Mouse (Mus musculus) small intestine, adult 2 months (tissue): ENCODE measurements around the gene Lsm11.

Experiments used
- CTCF ChIP-seq: fragments of 200-500 bp; IDR thresholded peaks from 2 replicates; pipeline ENCODE4 v1.5.1; 2012; ENCODE audit warnings: low read depth, mild to moderate bottlenecking, control low read depth, inconsistent platforms, low read length, moderate library complexity, mixed read lengths; ENCODE audit not compliant: insufficient replicate concordance, insufficient read length; ENCODE audit errors: extremely low read depth
- POLR2A ChIP-seq: fragments of 200-500 bp; IDR thresholded peaks from 2 replicates; pipeline ENCODE4 v1.6.1; 2012; ENCODE audit warnings: low read depth, mild to moderate bottlenecking, control low read depth, inconsistent platforms, low read length, moderate library complexity

DNA sequence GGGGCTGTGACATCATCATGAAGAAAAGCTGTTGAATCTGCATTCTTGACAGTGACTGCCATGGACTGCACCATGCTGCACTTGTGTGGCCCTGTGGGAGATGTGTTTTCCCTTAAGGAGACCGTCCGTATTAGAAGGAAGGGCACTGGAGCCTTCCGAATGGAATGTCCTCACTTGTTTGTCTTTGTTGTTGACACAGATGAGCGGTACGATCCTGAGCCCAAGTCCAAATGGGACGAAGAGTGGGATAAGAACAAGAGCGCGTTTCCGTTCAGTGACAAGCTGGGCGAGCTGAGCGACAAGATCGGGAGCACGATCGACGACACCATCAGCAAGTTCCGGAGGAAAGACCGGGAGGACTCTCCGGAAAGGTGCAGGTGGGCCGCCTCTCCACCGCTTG, 54.3 kb downstream of the Lsm11 start:
- no peak for TF ChIP-seq CTCF
- no peak for TF ChIP-seq POLR2A
